Mouse (Mus musculus) heart, postnatal 0 days (tissue): ENCODE data around the gene Pde4dip. TPM values are rescaled to one million over a fixed set of nuclear protein-coding genes. Genes with fewer than 3 reads are reported as not detected.
A peak's percentile ranks its signal among the peaks of the same experiment; 100 is the strongest.

Experiments used
- ATAC-seq: fragments of 200-750 bp; cut with Nextera tagmentation; 2 replicates; pipeline ENCODE4 v1.8.0; 2017; ENCODE audit warnings: low read depth, moderate number of reproducible peaks, moderate library complexity; ENCODE audit not compliant: insufficient read depth
- DNase-seq: peaks from one replicate; pipeline ENCODE4 v3.0.0-alpha.2; 2016; ENCODE audit warnings: low spot score
- H3K27ac ChIP-seq: fragments of 300-500 bp; sonication (generic); 2 replicates; pipeline ENCODE4 v1.5.1; 2014; ENCODE audit warnings: low read depth, mild to moderate bottlenecking
- H3K27me3 ChIP-seq: fragments of 300-500 bp; sonication (generic); 2 replicates; pipeline ENCODE4 v1.6.1; 2014; ENCODE audit warnings: low read length, mixed read lengths; ENCODE audit not compliant: control insufficient read depth, insufficient read depth
- H3K36me3 ChIP-seq: fragments of 300-500 bp; sonication (generic); replicated peaks from 2 replicates; pipeline ENCODE4 v1.6.1; 2014; ENCODE audit warnings: low read length, mixed read lengths; ENCODE audit not compliant: control insufficient read depth, insufficient read depth
- H3K4me1 ChIP-seq: fragments of 300-500 bp; sonication (generic); 2 replicates; pipeline ENCODE4 v1.6.1; 2014; ENCODE audit warnings: antibody characterized with exemption; ENCODE audit not compliant: control insufficient read depth, insufficient read depth
- H3K4me2 ChIP-seq: fragments of 300-500 bp; sonication (generic); 2 replicates; pipeline ENCODE4 v1.6.1; 2014; ENCODE audit warnings: low read depth, mild to moderate bottlenecking, low read length, moderate library complexity
- H3K4me3 ChIP-seq: fragments of 300-500 bp; sonication (generic); 2 replicates; pipeline ENCODE4 v1.5.1; 2014; ENCODE audit warnings: low read depth, low read length
- H3K9ac ChIP-seq: fragments of 300-500 bp; sonication (generic); replicated peaks from 2 replicates; pipeline ENCODE4 v1.6.1; 2014; ENCODE audit warnings: low read depth, low read length, mixed read lengths
- H3K9me3 ChIP-seq: fragments of 300-500 bp; sonication (generic); replicated peaks from 2 replicates; pipeline ENCODE4 v1.6.1; 2016; ENCODE audit warnings: low read length; ENCODE audit not compliant: control insufficient read depth
- CTCF ChIP-seq: IDR thresholded peaks from 2 replicates; pipeline ENCODE4 v1.5.1; 2016; ENCODE audit warnings: antibody characterized with exemption, control low read depth, low read depth
- EP300 ChIP-seq: IDR thresholded peaks from 2 replicates; pipeline ENCODE4 v1.6.1; 2016; ENCODE audit warnings: antibody characterized with exemption, low read depth
- whole genome bisulfite sequencing: fragments of 180-500 bp; shearing (Covaris S2); extraction: QIAGEN DNeasy Blood & Tissue Kit; methylation state at CpG from one replicate; pipeline ENCODE4 v1.1.7; 2014; 5-methylcytosine and 5-hydroxymethylcytosine counted together
- polyA plus RNA-seq: library from polyadenylated mRNA; unstranded; fragments of >200 nt; fragmentation: Nextera tagmentation; extraction: Ambion mirVana; gene quantifications from 2 replicates; pipeline ENCODE4 v1.2.1, GENCODE M21; 2015
- total RNA-seq: library from RNA; depleted of rRNA; stranded (reverse); fragments of >200 nt; gene quantifications from 2 replicates; pipeline ENCODE4 v1.2.3, GENCODE M21; 2014; ENCODE audit warnings: low replicate concordance

Pde4dip gene
- total and polyA plus RNA-seq, 2 experiments from 2014 or later: 126 to 498 TPM

- Histone ChIP-seq H3K9ac (no peak overlapping the region), H3K4me1 (peaks cover 26% of the 10 kb centered on the region), H3K9me3 (no peaks in the 10 kb centered on the region), H3K27ac (0 out of 2 replicates have a peak overlapping the region, but pooled peaks have one; percentile 6), H3K4me2 (no peak overlapping the region), H3K4me3 (no peak overlapping the region), H3K36me3 (no peaks in the 10 kb centered on the region; the same call in 1 of the 2 replicates), H3K27me3 (no peaks in the 10 kb centered on the region)
- TF ChIP-seq EP300 (no peak), CTCF (no peak)
- WGBS: 87% methylated on average over 4 of the region's 4 CpGs
- no peak for ATAC-seq
- DNase-seq: no peak
These were observed 60.2 kb downstream of the Pde4dip start for GRCm38 (mm10) chr3:97828286-97828685.

DNA sequence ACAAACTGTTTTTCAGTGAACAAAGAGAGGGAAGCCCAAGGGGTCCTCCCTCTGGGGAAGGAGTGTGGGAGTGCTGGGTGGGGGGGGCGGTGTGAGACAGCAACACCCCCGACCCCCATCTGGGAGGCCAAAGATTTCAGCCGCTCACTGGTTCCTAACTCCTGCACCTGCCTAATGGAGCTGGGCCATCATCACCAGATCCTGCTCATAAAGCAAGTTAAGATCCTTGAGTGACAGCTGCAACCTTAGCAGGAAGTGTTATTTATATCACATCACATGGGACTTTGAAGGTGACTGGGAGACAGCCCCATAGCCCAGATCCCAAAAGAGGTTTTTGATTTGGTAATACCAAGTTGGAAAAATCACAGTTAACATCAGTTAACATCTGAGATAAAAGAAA is 63.3 kb downstream of the Pde4dip start:
- Histone ChIP-seq H3K27ac (peak overlapping the region; percentile 98), H3K4me3 (peak overlapping the region; percentile 79), H3K27me3 (no peaks in the 10 kb centered on the region), H3K36me3 (no peaks in the 10 kb centered on the region; the same call in 1 of the 2 replicates), H3K9ac (peak overlapping the region; percentile 86), H3K9me3 (no peaks in the 10 kb centered on the region), H3K4me1 (peaks cover 13% of the 10 kb centered on the region; the same call in 1 of the 2 replicates), H3K4me2 (peak overlapping the region; percentile 72)
- ATAC-seq (peak; percentile 48), DNase-seq (peak; percentile 69)
- no peak for TF ChIP-seq CTCF
- TF ChIP-seq EP300: no peak
- WGBS: 11% methylated on average over 3 of the region's 3 CpGs

GRCm38 (mm10) chr3:97824744-97825143 is 63.8 kb downstream of the Pde4dip start:
- peak overlapping the region; percentile 86 for H3K9ac ChIP-seq
- peaks cover 15% of the 10 kb centered on the region; the same call in 1 of the 2 replicates for H3K4me1 ChIP-seq
- H3K4me2 ChIP-seq: peak overlapping the region; percentile 72
- no peaks in the 10 kb centered on the region; the same call in 1 of the 2 replicates for H3K36me3 ChIP-seq
- H3K27ac ChIP-seq: peak overlapping the region; percentile 98
- peak; percentile 57 for ATAC-seq
- peak; percentile 38 for DNase-seq
- WGBS: 7% methylated on average over 4 of the region's 5 CpGs
- no peak for TF ChIP-seq CTCF
- no peak for TF ChIP-seq EP300
- no peaks in the 10 kb centered on the region for H3K9me3 ChIP-seq
- no peaks in the 10 kb centered on the region for H3K27me3 ChIP-seq
- peak overlapping the region; percentile 79 for H3K4me3 ChIP-seq

- no peak for TF ChIP-seq CTCF
- ATAC-seq (peak; percentile 91), DNase-seq (peak; percentile 90)
- H3K4me2 ChIP-seq: peak overlapping the region; percentile 72
- H3K36me3 ChIP-seq: no peaks in the 10 kb centered on the region; the same call in 1 of the 2 replicates
- H3K27me3 ChIP-seq: no peaks in the 10 kb centered on the region
- H3K4me3 ChIP-seq: peak overlapping the region; percentile 79
- peak overlapping the region; percentile 86 for H3K9ac ChIP-seq
- H3K27ac ChIP-seq: peak overlapping the region; percentile 98
- H3K9me3 ChIP-seq: no peaks in the 10 kb centered on the region
- under 1% methylated on average over 25 of the region's 29 CpGs for WGBS
- peaks cover 18% of the 10 kb centered on the region; the same call in 1 of the 2 replicates for H3K4me1 ChIP-seq
These were observed 64.3 kb downstream of the Pde4dip start for GRCm38 (mm10) chr3:97824011-97824711.

DNA sequence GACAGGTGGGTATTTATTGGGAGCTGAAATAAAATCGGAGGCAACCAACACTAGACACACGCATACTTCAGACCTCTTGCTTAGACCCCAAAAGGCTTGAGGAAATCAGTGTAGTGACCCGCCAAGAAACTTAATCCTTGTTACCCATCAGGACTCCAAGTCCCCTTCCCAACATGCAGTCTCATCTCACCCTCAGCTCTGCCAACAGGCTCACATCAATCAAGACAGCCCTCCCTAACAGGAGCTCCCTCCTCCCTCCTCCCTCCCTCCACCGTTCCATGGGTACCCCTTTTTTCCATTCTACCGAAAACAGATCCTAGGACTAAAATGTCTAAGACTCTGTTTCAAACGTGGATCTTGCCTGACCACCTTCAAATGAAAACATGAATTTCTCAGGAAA is 65.1 kb downstream of the Pde4dip start:
- no peaks in the 10 kb centered on the region for H3K9me3 ChIP-seq
- H3K4me1 ChIP-seq: peaks cover 25% of the 10 kb centered on the region; the same call in 1 of the 2 replicates
- peak overlapping the region; percentile 98 for H3K27ac ChIP-seq
- no peak for TF ChIP-seq EP300
- TF ChIP-seq CTCF: no peak
- no peaks in the 10 kb centered on the region; the same call in 1 of the 2 replicates for H3K36me3 ChIP-seq
- WGBS: 16% methylated on average over 6 of the region's 6 CpGs
- peak overlapping the region; percentile 79 for H3K4me3 ChIP-seq
- no peak for DNase-seq
- peak overlapping the region; percentile 86 for H3K9ac ChIP-seq
- no peaks in the 10 kb centered on the region for H3K27me3 ChIP-seq
- H3K4me2 ChIP-seq: peak overlapping the region; percentile 72
- ATAC-seq: no peak
